Mouse (Mus musculus) spleen, embryonic (tissue): ENCODE results near the gene Ltb.

Source experiments
- CTCF ChIA-PET: fragments of 350-600 bp; sonication (Branson Sonifier 250); formaldehyde crosslinking; loops from one replicate; lab custom pipeline; 2022; lab: Charles Lee

Ltb gene

DNA sequence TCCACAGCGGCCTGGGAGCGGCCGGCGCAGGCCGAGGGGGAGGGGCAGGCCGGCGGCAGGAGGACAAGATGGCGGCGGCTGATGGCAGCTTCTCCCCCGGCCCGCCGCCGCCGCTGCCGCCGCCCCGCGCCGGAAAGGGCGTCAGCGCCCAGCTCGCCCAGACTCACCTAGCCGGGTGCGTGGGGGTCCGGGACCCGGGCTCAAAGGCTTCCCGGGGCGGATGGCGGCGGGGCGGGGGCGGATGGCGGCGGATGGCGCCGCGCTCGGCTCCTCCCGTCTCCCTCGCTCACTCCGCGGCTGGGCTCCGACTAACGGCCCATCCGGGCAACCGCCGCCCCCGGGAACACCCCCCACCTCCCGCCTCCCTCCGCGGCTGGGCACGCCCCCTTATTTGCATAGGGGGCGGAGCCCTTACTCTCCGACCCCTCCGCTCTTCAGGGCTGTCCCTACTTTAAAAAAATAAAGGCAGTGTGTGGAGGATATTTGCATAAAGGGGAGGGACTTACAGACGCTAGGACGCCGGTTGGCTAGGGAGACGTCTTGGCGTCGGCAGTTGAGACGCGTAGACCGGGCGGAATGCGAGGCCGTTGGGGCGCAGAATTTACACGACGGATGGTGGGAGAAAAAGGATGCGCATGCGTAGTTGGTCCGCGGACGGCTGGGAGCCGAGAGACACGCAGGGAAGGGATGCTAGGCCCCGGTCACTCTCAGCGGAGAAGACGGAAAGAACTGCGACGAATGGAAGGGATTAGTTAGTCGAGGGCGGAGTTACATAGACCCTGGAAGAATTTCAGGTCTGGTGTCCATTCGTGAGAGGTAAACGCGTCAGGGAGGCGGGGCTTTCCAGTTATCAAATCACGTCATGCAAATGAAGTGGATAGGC, 29.4 kb upstream of the Ltb start, which contains the start of gene Prrc2a:
Prrc2a (minus strand) TSS at position 330 of the 883 bp plus-strand sequence.
- CTCF ChIA-PET = interaction anchor here (0.8 kb wide), 1 partner anchor 58 kb away, joined by 3 read pairs; no protein-coding TSS in a partner anchor

DNA sequence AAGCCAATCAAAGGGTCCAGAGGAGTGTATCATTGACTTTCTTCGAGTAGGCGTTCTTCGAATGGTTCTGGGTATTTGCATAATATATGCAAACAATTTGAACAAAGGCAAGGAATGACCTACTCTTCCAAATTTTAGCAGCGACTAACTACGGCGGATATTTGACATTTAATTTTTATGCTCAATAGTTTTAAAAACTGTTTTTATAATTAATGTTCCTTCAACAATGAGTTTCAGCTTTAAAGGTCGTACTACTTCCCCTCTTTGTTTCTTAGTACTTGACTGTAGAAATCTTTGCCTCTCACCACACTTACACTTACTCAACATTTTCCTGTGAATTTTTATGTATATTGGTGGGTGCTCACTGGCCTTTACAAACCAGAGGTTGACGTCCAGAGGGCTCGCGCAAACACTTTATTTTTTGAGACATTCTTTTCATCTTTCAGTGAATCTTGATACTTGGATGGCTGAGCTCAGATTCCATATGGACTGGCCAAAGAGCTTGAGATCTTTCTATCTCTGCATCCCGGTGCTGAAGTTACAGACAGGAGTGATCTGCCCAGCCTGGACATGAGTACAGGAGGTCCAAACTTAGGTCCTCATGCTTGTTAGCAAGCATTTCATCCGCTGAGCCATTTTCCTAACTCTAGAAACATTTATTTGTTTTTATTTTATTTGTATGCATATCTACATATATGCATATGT, 28.6 kb upstream of the Ltb start:
- CTCF ChIA-PET = interaction anchor here (0.5 to 1.6 kb wide), 3 partner anchors 24 to 67 kb away, joined by 3 to 4 read pairs (median 4); no protein-coding TSS in a partner anchor

DNA sequence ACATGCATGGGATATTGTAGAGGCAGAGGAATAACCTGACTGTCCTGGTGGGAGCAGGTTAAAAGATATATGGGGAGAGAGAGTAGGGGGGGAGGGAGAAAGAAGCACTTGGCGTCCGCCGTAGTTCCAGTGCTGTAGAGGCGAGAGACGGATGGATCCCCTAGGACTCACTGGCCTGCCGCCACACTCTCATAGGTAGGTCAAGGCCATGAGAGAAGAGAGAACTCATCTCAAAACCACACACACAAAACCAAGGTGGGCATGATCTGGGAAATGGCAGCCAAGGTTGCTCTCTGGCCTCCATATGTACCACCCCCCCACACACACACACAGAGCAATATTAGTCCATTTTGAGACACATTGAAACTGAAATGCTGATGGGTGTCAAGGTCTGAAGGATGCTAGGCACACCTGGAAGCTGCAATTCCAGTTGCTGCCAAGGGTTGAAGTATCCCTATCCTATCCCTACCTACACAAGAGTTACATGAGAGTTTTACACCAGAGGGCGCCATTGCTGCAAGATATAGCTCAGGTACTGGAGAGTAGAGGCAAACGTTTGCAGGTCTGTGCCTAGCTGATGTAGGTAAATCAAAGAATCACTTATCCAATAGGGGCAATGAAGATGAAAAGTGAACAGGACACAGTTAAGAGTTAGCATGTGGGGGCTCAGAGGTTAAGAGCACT, 27.7 kb upstream of the Ltb start:
- CTCF ChIA-PET = interaction anchor here (0.6 to 1.6 kb wide), 5 partner anchors 23 to 970 kb away, joined by 3 to 8 read pairs (median 4); no protein-coding TSS in a partner anchor

DNA sequence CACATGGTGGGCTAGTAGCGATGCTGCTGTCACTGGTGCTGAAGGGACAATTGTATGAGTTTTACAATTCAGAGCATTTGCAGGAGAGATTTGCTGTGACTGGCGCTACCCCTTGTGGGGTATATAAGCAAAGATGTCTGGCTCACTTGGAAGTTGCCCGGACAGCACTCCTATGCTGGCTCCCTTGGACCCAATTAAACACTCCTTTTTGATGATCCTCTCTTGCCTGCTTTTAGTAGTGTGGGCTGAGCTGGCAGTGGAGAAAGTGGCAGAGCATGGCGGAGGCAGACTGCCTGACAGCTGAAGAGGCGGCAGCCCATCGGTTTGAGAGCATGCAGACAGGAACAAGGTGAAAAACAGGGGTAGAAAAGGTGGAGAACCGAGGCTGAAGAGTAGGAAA, 26.4 kb upstream of the Ltb start:
- CTCF ChIA-PET = interaction anchor here (1.1 to 1.9 kb wide), 4 partner anchors 21 to 78 kb away, joined by 3 to 12 read pairs (median 5); partner anchors contain the start of gene Atp6v1g2

DNA sequence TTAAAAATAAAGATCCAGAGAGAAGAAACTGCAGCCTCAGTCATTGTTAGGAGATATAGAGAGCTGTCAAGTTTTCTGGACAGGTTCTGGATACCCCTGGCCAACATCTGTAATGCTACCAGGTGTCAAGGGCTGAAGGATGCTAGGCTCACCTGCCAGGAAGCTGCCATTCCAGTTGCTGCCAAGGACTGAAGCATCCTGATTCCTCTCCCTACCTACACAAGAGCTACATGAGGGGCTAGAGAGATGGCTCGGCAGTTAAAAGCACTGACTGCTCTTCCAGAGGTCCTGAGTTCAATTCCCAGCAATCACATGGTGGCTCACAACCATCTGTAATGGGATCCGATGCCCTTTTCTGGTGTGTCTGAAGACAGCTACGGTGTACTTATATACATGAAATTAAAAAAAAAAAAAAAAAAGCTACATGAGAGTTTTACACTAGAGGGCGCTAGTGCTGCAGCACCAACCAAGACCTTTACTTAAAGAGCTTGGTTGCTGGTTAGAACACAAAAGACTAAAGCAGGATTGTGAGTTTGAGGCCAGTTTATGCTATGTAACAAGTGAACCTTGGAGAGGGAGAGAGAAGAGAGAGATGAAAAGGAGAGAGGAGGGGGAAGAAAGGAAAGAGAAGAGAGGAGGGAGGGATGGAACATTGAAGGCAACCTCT, 25.6 kb upstream of the Ltb start:
- CTCF ChIA-PET = interaction anchor here (0.6 to 1.9 kb wide), 10 partner anchors 10 to 131 kb away, joined by 3 to 12 read pairs (median 4); partner anchors contain the start of gene Atp6v1g2

DNA sequence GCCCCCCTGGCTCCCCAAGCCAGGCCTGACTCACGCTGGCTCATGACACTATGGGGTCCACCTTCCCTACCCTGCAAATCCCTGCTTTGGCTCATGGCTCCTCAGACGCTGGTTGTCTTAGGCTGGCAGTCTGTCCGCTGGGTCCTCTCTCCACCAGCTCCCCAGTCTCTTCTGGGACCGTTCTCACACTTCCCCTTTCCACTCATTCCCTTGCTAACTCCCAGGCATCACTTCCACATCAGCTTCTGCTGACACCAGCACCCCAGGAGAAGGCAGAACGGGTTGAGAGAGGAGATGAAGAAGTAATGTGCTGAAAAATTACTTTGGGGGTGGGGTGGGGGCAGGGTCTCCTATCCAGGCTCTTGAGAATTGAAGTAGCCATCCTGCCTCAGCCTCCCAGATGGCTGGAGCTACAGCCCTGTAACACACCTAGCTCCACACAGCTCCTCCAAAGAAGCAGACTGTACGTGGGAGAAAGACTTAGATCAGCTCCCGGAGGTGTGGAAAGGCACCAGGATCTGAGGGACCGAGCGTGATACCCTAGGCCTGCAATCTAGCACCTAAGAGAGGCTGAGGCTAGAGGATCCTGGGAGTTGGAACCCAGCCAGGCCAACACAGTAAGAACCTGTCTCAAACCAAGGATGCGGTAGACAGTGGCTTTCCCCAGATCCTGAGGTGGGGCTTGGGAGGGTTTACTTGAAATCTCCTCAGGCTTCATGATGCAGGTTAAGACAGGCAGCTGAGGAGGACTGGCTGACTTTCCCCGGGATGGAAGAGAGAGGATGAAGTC, 21.6 kb upstream of the Ltb start:
- CTCF ChIA-PET = interaction anchor here (0.6 to 1.1 kb wide), 7 partner anchors 23 to 87 kb away, joined by 3 to 21 read pairs (median 3); no protein-coding TSS in a partner anchor

DNA sequence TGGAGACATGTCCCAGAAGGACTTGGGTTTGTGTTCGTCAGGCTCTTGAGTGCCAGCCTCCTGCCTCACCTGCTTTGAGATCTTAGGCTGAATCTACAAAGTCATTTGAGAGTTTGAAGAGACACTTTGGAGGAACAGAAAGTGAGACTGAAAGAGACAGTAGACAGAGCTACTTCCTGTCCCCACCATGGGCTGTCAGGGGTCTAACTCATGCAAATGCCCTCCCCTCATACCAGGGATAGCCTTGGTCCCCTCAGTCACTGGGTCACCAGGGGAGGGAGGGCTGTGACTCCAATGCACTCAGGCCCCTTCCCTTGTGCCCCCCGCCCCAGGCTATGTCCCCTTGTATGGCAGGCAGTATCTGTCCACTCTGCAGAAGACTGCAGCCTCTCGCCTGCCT, 20.9 kb upstream of the Ltb start:
- CTCF ChIA-PET = interaction anchor here (1.8 kb wide), 1 partner anchor 59 kb away, joined by 4 read pairs; no protein-coding TSS in a partner anchor

DNA sequence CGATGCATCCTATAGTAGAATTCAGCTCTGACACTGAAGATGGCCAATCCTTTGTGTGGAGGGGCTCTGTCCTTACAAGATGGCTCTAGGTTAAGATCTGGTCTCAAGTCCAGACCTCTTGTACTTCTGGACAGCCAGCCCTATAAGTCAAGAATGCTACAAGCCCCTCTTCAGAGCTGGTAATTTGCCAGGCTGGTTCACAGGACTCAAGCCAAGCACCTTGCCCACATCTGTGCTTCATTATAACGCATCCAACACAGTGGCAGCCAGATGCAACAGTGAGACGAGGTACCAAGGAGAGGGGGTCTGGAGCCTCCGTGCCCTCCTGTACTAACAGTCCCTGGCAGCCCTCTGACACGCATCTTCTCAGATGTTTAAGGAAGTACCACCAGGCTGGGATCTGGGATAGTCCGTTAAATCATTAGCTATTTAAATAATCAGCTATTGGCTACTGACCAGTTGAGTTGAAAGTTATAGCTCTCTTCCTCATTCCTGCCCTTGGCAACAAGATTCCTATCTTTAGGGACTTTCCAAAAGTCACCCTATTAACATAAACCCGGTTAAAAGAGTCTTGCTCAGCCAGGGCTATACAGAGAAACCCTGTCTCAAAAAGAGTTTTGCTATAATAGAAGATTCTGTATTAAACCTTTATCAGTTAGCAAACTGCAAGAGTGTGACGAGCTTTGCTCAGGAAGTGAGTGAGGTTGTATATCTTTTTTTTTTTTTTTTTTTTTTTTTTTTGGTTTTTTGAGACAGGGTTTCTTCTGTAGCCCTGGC, 19.9 kb upstream of the Ltb start:
- CTCF ChIA-PET = interaction anchor here (0.6 to 1.8 kb wide), 3 partner anchors 56 to 802 kb away, joined by 3 to 7 read pairs (median 4); no protein-coding TSS in a partner anchor

DNA sequence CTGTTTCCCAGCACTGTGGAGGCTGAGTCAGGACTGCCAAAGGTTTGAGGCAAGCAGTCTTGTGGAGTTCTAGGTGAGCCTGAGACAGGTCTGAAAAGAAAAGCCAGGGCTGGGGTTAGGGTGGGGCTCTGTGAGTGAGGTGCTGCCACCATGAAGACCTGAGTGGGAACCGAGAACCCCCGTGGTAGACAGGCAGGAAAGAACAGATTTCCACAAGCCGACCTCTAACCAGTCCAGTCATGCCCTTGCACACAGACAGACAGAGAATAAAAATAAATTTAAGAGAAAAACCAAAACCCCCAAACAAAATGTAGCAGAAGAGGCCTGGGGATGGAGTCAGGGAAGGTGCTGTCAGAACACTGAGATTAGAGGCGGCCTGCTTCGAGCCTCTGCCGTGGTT, 18.9 kb upstream of the Ltb start:
- CTCF ChIA-PET = no interaction called here

DNA sequence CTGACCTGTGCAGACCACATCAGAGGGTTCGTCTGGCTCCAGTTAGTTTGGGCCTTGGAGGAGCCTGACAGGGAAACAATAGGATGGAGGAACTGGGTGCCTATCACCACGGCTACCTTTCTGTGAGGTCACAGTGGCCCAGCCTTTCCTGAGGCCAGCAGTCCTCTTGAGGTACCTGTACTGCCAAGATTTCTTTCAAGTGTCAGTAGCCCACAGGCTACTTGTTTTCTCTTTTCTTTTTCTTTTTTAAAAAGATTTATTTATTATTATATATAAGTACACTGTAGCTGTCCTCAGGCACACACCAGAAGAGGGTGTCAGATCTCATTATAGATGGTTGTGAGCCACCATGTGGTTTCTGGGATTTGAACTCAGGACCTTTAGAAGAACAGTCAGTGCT, 18.3 kb upstream of the Ltb start, which contains the start of gene Aif1:
Aif1 (minus strand) TSS at position 101 of the 400 bp plus-strand sequence.
- CTCF ChIA-PET = interaction anchor here (0.6 kb wide), 1 partner anchor 89 kb away, joined by 12 read pairs; no protein-coding TSS in a partner anchor

DNA sequence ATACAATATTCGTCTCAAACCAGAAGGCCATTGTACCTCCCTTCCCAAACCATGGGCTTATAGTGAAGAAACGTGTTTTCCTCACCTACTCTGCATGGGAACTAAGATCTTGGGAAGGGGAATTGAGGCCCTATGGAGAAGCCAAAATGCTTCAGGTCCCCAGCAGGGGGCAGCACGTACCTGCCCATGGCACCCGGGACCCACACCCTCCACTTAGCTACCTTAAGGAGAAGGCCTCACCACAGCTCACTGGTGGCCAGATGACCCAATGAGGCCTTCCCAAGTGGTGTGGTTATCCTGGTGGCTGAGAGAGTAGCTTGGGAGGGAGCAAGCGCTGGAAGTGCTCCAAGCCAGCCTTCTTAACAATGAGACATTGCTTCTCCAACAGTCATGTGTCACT, 15.7 kb upstream of the Ltb start:
- CTCF ChIA-PET = interaction anchor here (0.5 to 1.5 kb wide), 6 partner anchors 8 to 54 kb away, joined by 3 to 5 read pairs (median 3); partner anchors contain the start of genes Atp6v1g2 and Ltb

DNA sequence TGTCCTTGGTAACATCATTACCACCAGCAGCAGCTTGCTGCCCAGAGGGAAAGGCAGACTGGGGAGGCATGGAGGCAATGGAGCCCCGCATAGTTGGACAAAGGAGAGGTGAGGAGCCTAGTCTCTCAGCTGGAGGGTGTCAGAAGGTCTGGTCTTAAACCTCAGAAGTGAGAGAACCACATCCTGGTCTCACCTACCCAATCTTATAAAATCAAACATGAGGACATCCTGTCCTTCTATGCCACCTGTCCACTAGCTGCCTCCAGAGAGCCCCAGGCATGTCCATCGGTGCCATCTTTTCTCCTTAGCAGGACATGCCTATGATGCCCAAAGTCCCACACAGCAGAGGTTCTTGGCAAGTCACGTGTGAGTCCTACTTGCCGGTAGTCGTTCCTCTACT, 14.1 kb upstream of the Ltb start:
- CTCF ChIA-PET = interaction anchor here (1.2 kb wide), 1 partner anchor 17 kb away, joined by 3 read pairs; no protein-coding TSS in a partner anchor

DNA sequence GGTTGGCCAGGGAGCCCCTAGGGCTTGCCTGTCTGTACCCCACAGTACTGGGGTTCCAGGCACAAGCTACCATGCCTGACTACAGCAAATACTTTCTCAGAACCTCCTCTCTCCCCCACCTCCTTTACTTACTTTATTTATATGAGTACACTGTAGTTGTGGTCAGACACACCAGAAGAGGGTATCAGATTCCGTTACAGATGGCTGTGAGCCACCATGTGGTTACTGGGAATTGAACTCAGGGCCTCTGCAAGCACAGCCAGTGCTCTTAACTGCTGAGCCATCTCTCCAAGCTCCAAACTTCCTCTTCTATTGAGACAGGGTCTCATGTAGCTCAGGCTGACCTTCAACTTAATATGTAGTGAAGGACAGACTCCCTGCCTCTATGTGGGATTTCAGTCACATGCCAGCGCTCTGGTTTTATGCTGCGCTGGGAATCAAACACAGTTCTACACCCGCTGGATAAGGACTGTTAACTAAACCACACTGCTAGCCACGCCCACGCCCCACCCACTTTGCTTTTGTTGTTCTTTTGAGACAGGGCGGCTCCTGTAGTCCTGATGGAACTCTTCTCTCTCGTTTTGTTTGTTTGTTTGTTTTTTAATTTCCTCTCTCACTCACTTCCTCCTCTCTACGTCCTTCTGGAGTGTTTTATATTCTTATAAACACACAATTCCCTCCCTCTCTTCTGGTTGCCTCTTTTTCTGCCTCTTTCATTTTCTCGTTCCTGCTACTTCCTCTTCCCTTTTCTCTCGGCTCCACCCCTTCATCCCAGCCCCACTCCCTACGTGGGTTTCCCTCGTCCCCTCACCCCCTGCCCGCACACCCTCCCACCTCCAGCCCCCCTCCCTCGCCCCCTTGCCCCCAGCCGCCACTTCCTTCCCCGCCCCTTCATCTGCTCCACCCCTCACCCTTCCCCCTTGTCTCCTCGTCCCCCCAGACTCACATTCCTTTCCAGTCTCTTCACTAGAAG, 8.3 kb upstream of the Ltb start:
- CTCF ChIA-PET = interaction anchor here (0.5 to 0.7 kb wide), 3 partner anchors 12 to 845 kb away, joined by 3 to 26 read pairs (median 4); partner anchors contain the start of gene Nfkbil1

DNA sequence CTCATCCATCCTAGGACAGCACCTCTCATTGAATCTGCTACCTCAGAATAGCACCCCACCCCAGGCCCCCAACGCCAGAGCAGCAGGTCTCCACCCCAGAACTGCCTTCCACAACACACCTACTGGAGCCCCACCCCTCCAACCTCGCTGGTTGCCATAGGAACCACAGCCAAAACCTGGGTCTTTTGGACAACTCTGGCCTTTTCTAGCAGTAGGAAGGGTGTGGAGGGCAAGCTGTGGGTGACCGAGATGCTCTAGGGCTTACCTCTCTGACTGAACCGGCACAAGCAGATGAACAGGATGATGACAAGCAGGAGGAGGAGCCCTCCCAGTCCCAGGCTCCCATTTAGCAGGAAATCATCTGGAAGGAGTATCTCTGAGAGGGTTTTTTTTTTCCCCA, 7.6 kb upstream of the Ltb start:
- CTCF ChIA-PET = interaction anchor here (0.9 kb wide), 1 partner anchor 8 kb away, joined by 5 read pairs; no protein-coding TSS in a partner anchor

DNA sequence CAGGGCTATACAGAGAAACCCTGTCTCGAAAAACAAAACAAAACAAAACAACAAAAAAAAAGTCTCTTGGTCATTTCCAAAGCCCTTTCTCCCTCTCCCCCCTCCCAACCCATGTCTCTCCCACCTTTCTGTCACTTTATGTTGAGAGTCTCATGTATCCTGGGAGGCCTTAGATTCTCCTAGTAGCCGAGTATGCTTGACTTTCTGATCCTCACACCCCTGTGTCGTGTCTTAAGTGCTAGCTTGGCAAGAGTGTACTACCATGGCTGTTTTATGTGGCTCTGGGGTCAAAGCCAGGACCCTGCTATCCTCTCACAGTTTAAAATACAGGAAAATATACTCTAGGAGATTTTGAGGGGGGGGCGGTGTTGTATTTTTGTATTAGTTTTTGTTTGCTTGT, 6.9 kb upstream of the Ltb start:
- CTCF ChIA-PET = interaction anchor here (0.7 to 1.0 kb wide), 3 partner anchors 9 to 44 kb away, joined by 3 to 5 read pairs (median 4); no protein-coding TSS in a partner anchor

DNA sequence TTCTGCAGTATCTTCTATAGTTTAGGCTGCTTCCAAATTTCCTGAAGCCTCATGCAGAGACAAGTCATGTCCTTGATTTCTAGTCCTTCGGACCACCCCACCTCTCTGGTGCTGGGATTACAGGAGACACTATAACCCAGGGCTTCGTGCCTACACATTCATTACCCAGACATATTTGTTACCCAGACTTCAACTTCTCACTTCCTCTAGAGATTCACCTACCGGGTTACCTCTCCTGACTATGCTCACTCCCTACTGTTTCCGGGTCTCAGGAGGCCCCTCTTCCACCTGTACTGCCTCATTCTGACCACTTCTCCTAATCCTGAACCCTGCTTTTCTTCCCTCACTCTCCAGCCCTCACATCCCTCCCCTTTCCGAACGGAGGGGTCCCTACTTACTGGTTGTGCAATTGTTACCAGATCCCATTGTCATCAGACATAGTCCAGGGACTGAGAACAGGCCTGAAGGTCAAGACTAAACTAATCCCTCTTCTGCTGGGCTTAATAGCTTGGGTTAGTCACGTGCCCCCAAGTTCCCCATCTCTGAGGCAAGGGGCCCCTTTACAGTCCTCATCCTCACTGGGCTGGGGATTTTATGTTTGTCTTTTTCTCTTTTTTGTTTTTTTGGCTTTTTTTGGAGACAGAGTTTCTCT, 6.2 kb upstream of the Ltb start, which contains the start of gene Lst1:
Lst1 (minus strand) TSS at position 481 of the 652 bp plus-strand sequence.
- CTCF ChIA-PET = interaction anchor here (0.7 to 1.0 kb wide), 2 partner anchors 18 to 43 kb away, joined by 3 to 4 read pairs; no protein-coding TSS in a partner anchor
